Mouse (Mus musculus): ENCODE measurements around the gene Igfbp6.
A peak's percentile ranks its signal among the peaks of the same experiment; 100 is the strongest.
"Not testable (repeated sequence)": the region's sequence is repeated elsewhere in the genome, so short reads cannot be mapped to it uniquely, and the experiment has no call there.

Gene Igfbp6

GRCm38 (mm10) chr15:102141120-102141519 is 3.0 kb upstream of the Igfbp6 start:
- DNase-seq: no peak

- DNase-seq: no peak
Measured at GRCm38 (mm10) chr15:102142914-102143912, 949 bp upstream of the Igfbp6 start.

DNA sequence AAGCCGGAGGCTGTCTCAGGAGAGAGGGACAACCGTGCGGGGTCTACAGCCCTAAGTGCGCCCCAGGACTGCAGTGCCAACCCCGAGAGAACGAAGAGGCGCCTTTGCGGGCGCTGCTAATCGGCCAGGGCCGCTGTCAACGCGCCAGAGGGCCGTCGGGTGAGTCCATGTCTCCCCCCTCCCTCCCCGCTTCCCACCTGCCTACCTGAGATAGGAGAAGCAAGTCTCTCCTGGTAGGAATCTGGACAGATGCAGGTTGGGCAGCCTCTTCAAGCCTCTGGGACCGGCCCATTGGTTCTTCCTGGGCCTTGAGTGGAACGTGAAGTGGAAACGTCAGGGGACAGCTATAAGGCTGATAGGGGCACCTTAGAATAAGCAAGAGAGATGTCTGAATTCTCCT is 564 bp downstream of the Igfbp6 start:
- DNase-seq: no peak

- no peak for DNase-seq
Measured at GRCm38 (mm10) chr15:102145330-102145729, 1.2 kb downstream of the Igfbp6 start.

GRCm38 (mm10) chr15:102146089-102146488 is 1.9 kb downstream of the Igfbp6 start:
- no peak for DNase-seq

DNA sequence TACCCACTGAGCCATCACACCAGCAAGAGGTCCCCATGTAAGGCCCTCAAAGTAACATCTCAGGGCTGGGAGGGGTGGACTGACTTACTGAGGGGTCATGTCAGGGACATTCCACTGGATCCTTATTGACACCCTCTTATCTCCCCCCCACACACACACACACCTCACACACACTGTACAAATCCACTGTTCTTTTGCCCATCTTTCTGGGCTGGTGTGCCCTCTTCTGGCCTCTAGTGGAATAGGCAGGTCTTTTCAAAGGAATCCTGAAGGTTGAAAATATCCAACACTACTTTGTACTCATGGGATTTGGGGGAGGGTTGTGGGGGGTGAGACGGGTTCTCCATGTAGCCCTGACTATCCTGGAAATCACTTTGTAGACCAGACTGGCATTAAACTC is 2.7 kb downstream of the Igfbp6 start:
- no peak for DNase-seq

GRCm38 (mm10) chr15:102147674-102148402 is 3.7 kb downstream of the Igfbp6 start:
- DNase-seq: no peak

- no peak for DNase-seq
Measured at GRCm38 (mm10) chr15:102149561-102149960, 5.4 kb downstream of the Igfbp6 start.

GRCm38 (mm10) chr15:102150301-102151135 is 6.4 kb downstream of the Igfbp6 start, which contains the start of gene Soat2:
Gene Soat2 (plus strand): TSS chr15:102150526.
- no peak for DNase-seq

DNA sequence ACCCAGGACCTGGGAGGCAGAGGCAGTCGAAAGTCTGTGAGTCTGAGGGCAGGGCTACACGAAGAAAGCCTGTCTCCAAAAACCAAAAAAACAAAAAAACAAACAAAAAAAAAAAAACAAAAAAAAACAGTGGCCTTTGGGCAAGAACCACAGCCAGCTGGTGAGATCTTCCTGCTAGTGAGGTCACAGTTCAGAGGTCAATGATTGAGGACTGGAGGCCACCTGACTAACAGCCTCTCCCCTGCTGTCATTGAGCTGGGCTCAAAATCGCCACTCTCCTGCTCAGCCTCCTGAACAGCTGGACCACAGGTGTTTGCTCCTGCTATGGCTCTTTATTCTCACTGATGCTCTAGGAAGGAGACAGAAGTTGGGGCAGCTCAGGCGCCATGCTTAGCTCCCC is 8.5 kb downstream of the Igfbp6 start:
- DNase-seq: no peak

- not testable (repeated sequence) for DNase-seq
Measured at GRCm38 (mm10) chr15:102155006-102155405, 10.8 kb downstream of the Igfbp6 start.

DNA sequence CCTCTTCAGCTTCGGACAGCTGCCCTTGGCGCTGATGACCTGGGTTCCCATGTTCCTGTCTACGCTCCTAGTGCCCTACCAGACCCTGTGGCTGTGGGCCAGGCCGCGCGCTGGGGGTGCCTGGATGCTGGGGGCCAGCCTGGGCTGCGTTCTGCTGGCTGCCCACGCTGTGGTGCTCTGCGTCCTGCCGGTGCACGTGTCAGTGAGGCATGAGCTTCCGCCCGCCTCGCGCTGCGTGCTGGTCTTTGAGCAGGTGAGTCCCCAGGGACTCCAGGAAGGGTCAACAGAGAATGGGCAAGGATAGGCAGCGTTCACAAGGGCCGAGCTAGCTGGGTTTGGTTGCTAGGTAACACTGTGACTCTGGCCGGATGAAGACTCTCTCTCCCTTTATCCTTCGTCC is 12.7 kb downstream of the Igfbp6 start:
- DNase-seq: no peak

GRCm38 (mm10) chr15:102160415-102161060 is 16.4 kb downstream of the Igfbp6 start:
- no peak for DNase-seq

- DNase-seq: no peak
Measured at GRCm38 (mm10) chr15:102163900-102164693, 19.9 kb downstream of the Igfbp6 start.

- peak in 1 of 2 experiments; percentile 35 for DNase-seq
Measured at GRCm38 (mm10) chr15:102165468-102166100, 21.4 kb downstream of the Igfbp6 start.

- no peak for DNase-seq
Measured at GRCm38 (mm10) chr15:102167620-102168021, 23.5 kb downstream of the Igfbp6 start.

- no peak for DNase-seq
Measured at GRCm38 (mm10) chr15:102169064-102169463, 24.9 kb downstream of the Igfbp6 start.

DNA sequence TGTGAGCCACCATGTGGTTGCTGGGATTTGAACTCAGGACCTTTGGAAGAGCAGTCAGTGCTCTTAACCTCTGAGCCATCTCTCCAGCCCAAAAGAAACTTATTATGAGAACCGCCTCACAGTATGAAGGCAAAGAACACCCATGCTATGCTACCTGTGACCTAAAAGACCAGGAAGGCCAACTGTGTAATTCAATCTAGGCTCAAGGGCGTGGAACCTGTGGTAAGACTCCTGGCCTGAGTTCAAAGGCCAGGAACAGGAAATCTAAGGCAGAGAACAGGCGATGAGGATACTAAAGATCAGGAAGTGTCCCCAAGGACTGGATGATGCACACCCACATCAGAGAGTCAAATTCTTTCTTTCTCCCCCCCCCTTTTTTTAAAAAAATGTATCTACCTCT is 29.4 kb downstream of the Igfbp6 start:
- DNase-seq: no peak

GRCm38 (mm10) chr15:102175736-102176319 is 31.7 kb downstream of the Igfbp6 start:
- no peak for DNase-seq

GRCm38 (mm10) chr15:102176571-102177316 is 32.6 kb downstream of the Igfbp6 start:
- no peak for DNase-seq
